Mouse (Mus musculus): Measurements from ENCODE around the gene Ncoa4.

DNA sequence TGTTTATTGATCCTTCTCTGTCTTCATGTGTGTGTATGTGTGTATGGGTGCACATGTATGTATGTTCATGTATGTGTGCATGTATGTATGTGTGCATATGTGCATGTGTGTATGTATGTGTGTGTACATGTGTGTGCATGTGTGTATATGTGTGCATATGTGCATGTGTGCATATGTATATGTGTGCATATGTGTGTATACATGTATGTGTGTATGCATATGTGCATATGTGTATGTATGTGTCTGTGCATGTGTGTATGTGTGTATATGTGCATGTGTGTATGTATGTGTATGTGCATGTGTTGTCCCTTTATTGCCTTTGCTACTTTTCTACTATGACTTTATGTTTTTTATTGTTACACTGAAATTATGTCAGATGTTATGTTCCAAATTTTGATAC lies 14.9 kb upstream of the Ncoa4 start:
- TF ChIP-seq CTCF (IDR thresholded peaks at IDR 0.05; ENCODE audit: control insufficient read depth, insufficient read depth, insufficient replicate concordance, low read depth, low read length) (no peak), POLR2A (IDR thresholded peaks at IDR 0.05; ENCODE audit: control insufficient read depth, low read depth, low read length) (no peak)

Data from testis, adult 2 months (tissue).